Mouse (Mus musculus) erythroblast, embryonic 14.5 days (primary cell): Measurements from ENCODE around the gene Ppfia3. TPM values are rescaled to one million over a fixed set of nuclear protein-coding genes. Genes with fewer than 3 reads are reported as not detected.

ENCODE experiments used
- H3K27me3 ChIP-seq: 2 replicates; pipeline ENCODE4 v1.6.1; 2012; ENCODE audit warnings: inconsistent platforms; ENCODE audit not compliant: control insufficient read depth
- H3K36me3 ChIP-seq: 2 replicates; pipeline ENCODE4 v1.6.1; 2012; ENCODE audit warnings: mild to moderate bottlenecking, inconsistent platforms; ENCODE audit not compliant: control insufficient read depth
- H3K4me1 ChIP-seq: 2 replicates; pipeline ENCODE4 v1.6.1; 2012; ENCODE audit warnings: inconsistent platforms; ENCODE audit not compliant: control insufficient read depth
- H3K4me3 ChIP-seq: replicated peaks from 2 replicates; pipeline ENCODE3; 2012; ENCODE audit warnings: moderate library complexity, mild to moderate bottlenecking, inconsistent platforms
- H3K9me3 ChIP-seq: 2 replicates; pipeline ENCODE4 v1.6.1; 2012; ENCODE audit warnings: low read length, inconsistent platforms, mixed read lengths; ENCODE audit not compliant: control insufficient read depth
- GATA1 ChIP-seq: IDR thresholded peaks from 2 replicates; pipeline ENCODE4 v1.6.1; 2012; ENCODE audit warnings: low read length, inconsistent platforms, mixed read lengths
- TAL1 ChIP-seq: IDR thresholded peaks from 3 replicates; pipeline ENCODE4 v1.6.1; 2012; ENCODE audit warnings: low read length, inconsistent platforms, mixed read lengths
- polyA plus RNA-seq: library from polyadenylated mRNA; stranded (reverse); fragments of >175 nt; gene quantifications from 2 replicates; pipeline ENCODE4 v1.2.3, GENCODE M21; 2012

Ppfia3 gene
- polyA plus RNA-seq, 1 experiment = 0.13 TPM

- peaks cover 2% of the 10 kb centered on the region; the same call in 1 of the 2 replicates for H3K4me1 ChIP-seq
- no peaks in the 10 kb centered on the region for H3K9me3 ChIP-seq
- no peaks in the 10 kb centered on the region for H3K36me3 ChIP-seq
- no peak for TF ChIP-seq TAL1
- no peak for TF ChIP-seq GATA1
- no peak overlapping the region for H3K4me3 ChIP-seq
- no peaks in the 10 kb centered on the region for H3K27me3 ChIP-seq
These were observed 58.1 kb downstream of the Ppfia3 start for GRCm38 (mm10) chr7:45308551-45309240.

- Histone ChIP-seq H3K4me3 (no peak overlapping the region), H3K9me3 (no peaks in the 10 kb centered on the region), H3K27me3 (no peaks in the 10 kb centered on the region; the same call in 1 of the 2 replicates), H3K4me1 (peaks cover 2% of the 10 kb centered on the region; the same call in 1 of the 2 replicates), H3K36me3 (no peaks in the 10 kb centered on the region)
- TF ChIP-seq TAL1 = no peak
- no peak for TF ChIP-seq GATA1
These were observed 61.5 kb downstream of the Ppfia3 start for GRCm38 (mm10) chr7:45305275-45305674.

- no peak overlapping the region for H3K4me3 ChIP-seq
- H3K4me1 ChIP-seq = peaks cover 2% of the 10 kb centered on the region; the same call in 1 of the 2 replicates
- H3K36me3 ChIP-seq = no peaks in the 10 kb centered on the region
- TF ChIP-seq GATA1 (no peak), TAL1 (no peak)
- no peaks in the 10 kb centered on the region for H3K9me3 ChIP-seq
- H3K27me3 ChIP-seq = no peaks in the 10 kb centered on the region; the same call in 1 of the 2 replicates
These were observed 62.0 kb downstream of the Ppfia3 start for GRCm38 (mm10) chr7:45304869-45305268.

- Histone ChIP-seq H3K9me3 (no peaks in the 10 kb centered on the region), H3K4me3 (no peak overlapping the region), H3K36me3 (no peaks in the 10 kb centered on the region), H3K4me1 (peaks cover 2% of the 10 kb centered on the region; the same call in 1 of the 2 replicates), H3K27me3 (no peaks in the 10 kb centered on the region; the same call in 1 of the 2 replicates)
- TF ChIP-seq GATA1 (no peak), TAL1 (no peak)
These were observed 64.2 kb downstream of the Ppfia3 start for GRCm38 (mm10) chr7:45302626-45303025.

- Histone ChIP-seq H3K36me3 (no peaks in the 10 kb centered on the region), H3K4me1 (peaks cover 2% of the 10 kb centered on the region; the same call in 1 of the 2 replicates), H3K27me3 (no peaks in the 10 kb centered on the region; the same call in 1 of the 2 replicates), H3K4me3 (no peak overlapping the region), H3K9me3 (no peaks in the 10 kb centered on the region)
- no peak for TF ChIP-seq GATA1
- no peak for TF ChIP-seq TAL1
These were observed 66.5 kb downstream of the Ppfia3 start for GRCm38 (mm10) chr7:45300270-45300669.

GRCm38 (mm10) chr7:45299752-45300151, 67.1 kb downstream of the Ppfia3 start:
- Histone ChIP-seq H3K27me3 (no peaks in the 10 kb centered on the region; the same call in 1 of the 2 replicates), H3K9me3 (no peaks in the 10 kb centered on the region), H3K4me3 (no peak overlapping the region), H3K4me1 (no peaks in the 10 kb centered on the region; the same call in 1 of the 2 replicates), H3K36me3 (no peaks in the 10 kb centered on the region)
- TF ChIP-seq TAL1 (no peak), GATA1 (no peak)

GRCm38 (mm10) chr7:45297563-45297962, 69.3 kb downstream of the Ppfia3 start:
- H3K4me3 ChIP-seq = no peak overlapping the region
- TF ChIP-seq TAL1 (no peak), GATA1 (no peak)
- no peaks in the 10 kb centered on the region for H3K4me1 ChIP-seq
- H3K27me3 ChIP-seq = no peaks in the 10 kb centered on the region; the same call in 1 of the 2 replicates
- H3K9me3 ChIP-seq = no peaks in the 10 kb centered on the region
- H3K36me3 ChIP-seq = no peaks in the 10 kb centered on the region

GRCm38 (mm10) chr7:45296626-45297025, 70.2 kb downstream of the Ppfia3 start:
- H3K27me3 ChIP-seq = no peaks in the 10 kb centered on the region; the same call in 1 of the 2 replicates
- no peaks in the 10 kb centered on the region for H3K9me3 ChIP-seq
- no peak overlapping the region for H3K4me3 ChIP-seq
- TF ChIP-seq GATA1 (no peak), TAL1 (no peak)
- H3K4me1 ChIP-seq = no peaks in the 10 kb centered on the region
- H3K36me3 ChIP-seq = no peaks in the 10 kb centered on the region

Other genes with a start within 250 kb of the Ppfia3 start
- gene Rps11, start 242.6 kb downstream of the Ppfia3 start, polyA plus RNA-seq = 22.2 and 23.5 TPM in 2 replicates
- gene Rpl13a, start 238.3 kb downstream of the Ppfia3 start, polyA plus RNA-seq = 438 and 543 TPM in 2 replicates
- gene Gm45713, start 230.8 kb downstream of the Ppfia3 start, polyA plus RNA-seq = not detected in 2 replicates
- 1.7 TPM in 2 replicates for gene Flt3l, start 230.6 kb downstream of the Ppfia3 start, polyA plus RNA-seq
- 6.2 and 7.2 TPM in 2 replicates for gene Pih1d1, start 212.7 kb downstream of the Ppfia3 start, polyA plus RNA-seq
- gene Aldh16a1, start 212.4 kb downstream of the Ppfia3 start, polyA plus RNA-seq = 13.5 and 16.3 TPM in 2 replicates
- 0.02 TPM in 1 of 2 replicates, not detected in the other for gene Slc17a7, start 203.1 kb downstream of the Ppfia3 start, polyA plus RNA-seq
- not detected in 2 replicates for gene Gfy, start 187.4 kb downstream of the Ppfia3 start, polyA plus RNA-seq
- not detected in 2 replicates for gene Pth2, start 186.0 kb downstream of the Ppfia3 start, polyA plus RNA-seq
- 0.05 TPM in 1 of 2 replicates, not detected in the other for gene Ccdc155, start 162.1 kb downstream of the Ppfia3 start, polyA plus RNA-seq
- gene Dkkl1, start 154.9 kb downstream of the Ppfia3 start, polyA plus RNA-seq = 0.55 and 0.60 TPM in 2 replicates
- 0.06 and 0.10 TPM in 2 replicates for gene Tead2, start 151.3 kb downstream of the Ppfia3 start, polyA plus RNA-seq
- gene Cd37, start 127.9 kb downstream of the Ppfia3 start, polyA plus RNA-seq = 0.70 and 1.2 TPM in 2 replicates
- not detected in 2 replicates for gene Slc6a16, start 125.9 kb downstream of the Ppfia3 start, polyA plus RNA-seq
- gene Slc6a21, start 89.5 kb downstream of the Ppfia3 start, polyA plus RNA-seq = not detected in 2 replicates
- gene Trpm4, start 33.2 kb downstream of the Ppfia3 start, polyA plus RNA-seq = 0.02 and 0.04 TPM in 2 replicates
- not detected in 2 replicates for gene Hrc, start 31.7 kb downstream of the Ppfia3 start, polyA plus RNA-seq
- gene Lin7b, start 3.6 kb upstream of the Ppfia3 start, polyA plus RNA-seq = 0.18 TPM in 1 of 2 replicates, not detected in the other
- 68.0 and 79.6 TPM in 2 replicates for gene Snrnp70, start 28.7 kb upstream of the Ppfia3 start, polyA plus RNA-seq
- not detected in 2 replicates for gene Kcna7, start 38.6 kb upstream of the Ppfia3 start, polyA plus RNA-seq
- gene Ntf5, start 46.7 kb upstream of the Ppfia3 start, polyA plus RNA-seq = not detected in 2 replicates
- gene Lhb, start 53.8 kb upstream of the Ppfia3 start, polyA plus RNA-seq = not detected in 2 replicates
- gene Gys1, start 67.8 kb upstream of the Ppfia3 start, polyA plus RNA-seq = 0.09 and 0.12 TPM in 2 replicates
- 15.2 and 15.3 TPM in 2 replicates for gene Ruvbl2, start 71.1 kb upstream of the Ppfia3 start, polyA plus RNA-seq
- gene Ftl1, start 92.9 kb upstream of the Ppfia3 start, polyA plus RNA-seq = 3,659 and 3,743 TPM in 2 replicates
- gene Bax, start 99.9 kb upstream of the Ppfia3 start, polyA plus RNA-seq = 24.4 and 25.7 TPM in 2 replicates
- gene Tulp2, start 114.9 kb upstream of the Ppfia3 start, polyA plus RNA-seq = 0.03 and 0.08 TPM in 2 replicates
- not detected in 2 replicates for gene Gm45808, start 119.8 kb upstream of the Ppfia3 start, polyA plus RNA-seq
- gene Dhdh, start 121.8 kb upstream of the Ppfia3 start, polyA plus RNA-seq = 0.01 and 0.02 TPM in 2 replicates
- 54.7 and 66.6 TPM in 2 replicates for gene Nucb1, start 143.4 kb upstream of the Ppfia3 start, polyA plus RNA-seq
- 543 and 840 TPM in 2 replicates for gene Ppp1r15a, start 159.2 kb upstream of the Ppfia3 start, polyA plus RNA-seq
- gene Plekha4, start 159.3 kb upstream of the Ppfia3 start, polyA plus RNA-seq = 0.42 and 1.0 TPM in 2 replicates
- 0.31 and 0.50 TPM in 2 replicates for gene Hsd17b14, start 187.9 kb upstream of the Ppfia3 start, polyA plus RNA-seq
- gene Bcat2, start 203.1 kb upstream of the Ppfia3 start, polyA plus RNA-seq = 1.1 and 2.6 TPM in 2 replicates
- gene Fgf21, start 248.5 kb upstream of the Ppfia3 start, polyA plus RNA-seq = not detected in 2 replicates